Mouse (Mus musculus): ENCODE data around the gene Prr13.

Gene Prr13

DNA sequence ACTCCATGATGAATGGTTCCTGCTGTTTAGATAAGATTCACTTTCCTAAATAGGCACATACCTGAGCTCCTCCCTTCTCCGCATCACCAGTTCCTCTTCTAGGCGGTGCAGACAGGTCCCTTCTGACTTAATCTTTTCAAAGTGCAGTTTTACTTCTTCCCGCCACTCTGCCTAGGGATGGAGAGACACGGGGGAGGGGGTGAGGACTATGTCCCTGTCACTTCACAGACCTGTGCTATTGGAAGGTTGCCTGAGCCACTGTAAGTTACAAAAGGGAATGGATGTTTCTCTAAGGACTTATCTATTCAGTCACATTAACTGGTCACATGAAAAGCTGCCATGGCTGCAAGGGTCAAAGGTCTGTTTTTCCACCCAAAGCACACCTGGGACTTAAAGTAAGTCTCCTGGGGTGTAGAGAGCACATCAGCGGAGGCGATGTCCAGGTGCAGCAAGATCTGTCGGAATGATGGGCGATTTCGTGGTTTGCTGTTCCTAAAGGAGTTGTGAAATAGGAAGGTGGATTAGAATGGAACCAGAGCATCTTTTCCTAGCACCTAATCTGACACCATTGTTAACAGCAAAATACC is 43.5 kb downstream of the Prr13 start:
- in situ Hi-C loops (cut with MboI, MseI), result no loop called here

DNA sequence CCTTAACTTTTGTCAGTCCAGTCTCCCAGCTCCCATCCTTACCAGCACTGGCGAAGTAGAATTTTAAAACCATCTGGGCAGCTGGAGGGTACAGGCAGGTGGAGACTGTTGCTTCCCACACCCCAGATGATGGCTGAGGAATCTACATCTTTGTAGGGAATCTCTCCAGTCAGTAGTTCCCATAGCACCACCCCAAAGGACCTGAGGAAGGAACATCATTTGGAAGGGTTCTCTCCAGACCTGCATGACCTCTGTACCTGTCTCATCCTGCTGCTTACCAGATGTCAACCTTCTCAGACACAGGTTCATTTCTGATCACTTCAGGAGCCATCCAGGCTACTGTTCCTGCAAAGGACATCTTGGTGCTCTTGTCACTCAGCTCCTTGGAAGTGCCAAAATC is 44.6 kb downstream of the Prr13 start, which contains the start of gene Gm10337:
TSS of gene Gm10337 (plus strand) at position 276 of the 400 bp plus-strand sequence.
- in situ Hi-C loops (cut with MboI, MseI), result no loop called here

DNA sequence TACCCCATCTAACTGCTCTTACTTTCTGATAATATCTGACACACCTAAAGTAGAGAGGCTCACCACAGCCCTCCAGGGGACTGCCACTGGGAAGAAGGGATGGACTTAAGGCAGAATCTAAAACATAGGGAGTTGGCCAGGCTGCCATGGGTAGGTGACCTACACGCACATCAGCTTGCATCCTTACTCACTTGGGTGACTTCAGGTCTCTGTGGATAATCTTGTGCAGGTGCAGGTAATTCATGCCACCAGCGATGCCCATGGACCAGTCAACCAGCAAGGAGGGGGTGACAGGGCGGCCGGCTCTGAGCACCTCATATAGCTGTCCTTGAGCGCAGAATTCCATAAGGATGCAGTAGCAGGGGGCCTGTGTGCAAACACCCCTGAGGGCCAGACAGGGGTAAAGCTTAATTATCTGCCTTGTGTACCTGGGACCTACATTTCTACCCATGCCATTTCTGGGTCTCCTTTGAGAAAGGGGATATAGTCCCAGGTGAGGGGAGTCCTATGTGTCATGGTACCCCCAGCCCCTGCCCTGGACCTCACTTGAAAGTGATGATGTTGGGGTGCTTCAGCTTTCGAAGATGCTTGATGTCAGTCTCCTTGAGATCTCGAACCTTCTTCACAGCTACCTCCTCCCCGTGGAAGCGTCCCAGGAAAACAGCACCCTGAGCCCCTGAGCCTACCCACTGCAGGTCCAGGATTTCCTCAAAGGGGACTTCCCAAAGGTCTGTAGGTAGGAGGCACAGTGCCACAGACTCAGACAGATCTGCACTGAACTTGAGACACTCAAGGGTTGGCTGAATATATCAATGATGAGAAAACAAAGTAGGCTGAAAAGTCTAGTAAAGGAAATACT is 45.3 kb downstream of the Prr13 start:
- in situ Hi-C loops (cut with MboI, MseI), result no loop called here

DNA sequence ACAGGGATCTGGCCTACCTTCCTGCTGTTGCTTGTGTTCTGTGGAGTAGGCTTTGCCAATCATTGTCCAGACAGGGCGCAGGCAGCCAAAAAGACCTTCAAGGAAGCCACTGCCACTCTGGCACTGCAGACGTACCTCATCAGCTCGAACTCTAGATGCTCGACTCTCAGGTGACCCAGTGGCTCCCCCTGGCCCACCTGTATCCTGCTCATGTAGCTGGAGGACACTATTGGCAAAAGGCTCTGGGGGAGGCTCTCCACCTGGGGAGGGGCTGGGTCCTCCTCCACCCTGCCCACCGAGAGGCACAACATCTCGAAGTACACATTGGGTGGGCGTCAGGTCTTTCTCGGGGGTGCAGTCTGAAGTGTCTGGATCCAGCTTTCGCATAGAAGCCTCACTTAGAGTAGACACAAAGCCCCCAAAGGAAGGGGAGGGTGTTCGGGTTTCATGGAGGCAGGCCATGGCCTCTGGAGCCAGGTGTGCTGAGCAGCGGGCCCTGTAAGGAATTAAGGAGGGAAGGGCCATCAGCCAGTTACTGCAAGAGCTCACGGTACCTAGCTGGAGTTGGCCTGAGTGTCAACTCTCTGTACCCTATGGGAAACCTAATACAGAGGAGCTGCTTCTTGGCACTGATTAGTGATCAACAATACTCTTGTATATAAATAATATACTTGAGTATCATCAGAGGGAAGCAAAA is 46.4 kb downstream of the Prr13 start:
- in situ Hi-C loops (cut with MboI, MseI), result no loop called here

DNA sequence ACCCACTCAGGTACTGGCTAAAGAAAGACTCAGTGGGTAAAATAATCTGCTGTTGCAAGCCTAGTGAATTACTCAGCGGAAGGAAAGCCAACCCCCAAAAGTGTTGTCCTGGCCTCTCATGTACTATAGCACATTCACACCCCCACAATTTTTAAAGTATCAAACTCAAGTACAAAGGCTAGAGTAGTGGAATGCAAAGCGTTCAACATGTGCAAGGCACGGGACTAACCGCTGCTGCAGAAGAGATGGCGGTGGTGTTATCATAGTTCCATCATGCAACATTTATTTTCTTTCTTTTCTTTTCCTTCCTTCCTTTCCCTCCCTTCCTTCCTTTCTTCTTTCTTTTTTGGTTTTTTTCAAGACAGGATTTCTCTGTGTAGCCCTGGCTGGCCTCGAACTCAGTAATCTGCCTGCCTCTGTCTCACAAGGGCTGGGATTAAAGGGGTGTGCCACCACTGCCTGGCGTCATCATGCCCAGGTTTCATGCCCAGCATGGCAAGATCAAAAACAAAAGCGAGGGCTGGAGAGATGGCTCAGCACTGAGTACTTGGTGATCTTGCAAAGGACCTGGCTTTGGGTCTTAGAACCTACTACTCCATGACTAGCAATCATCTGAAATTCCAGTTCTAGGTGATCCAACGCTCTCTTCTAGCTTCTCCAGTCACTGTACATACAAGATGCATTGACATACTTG is 47.1 kb downstream of the Prr13 start:
- in situ Hi-C loops (cut with MboI, MseI), result no loop called here

DNA sequence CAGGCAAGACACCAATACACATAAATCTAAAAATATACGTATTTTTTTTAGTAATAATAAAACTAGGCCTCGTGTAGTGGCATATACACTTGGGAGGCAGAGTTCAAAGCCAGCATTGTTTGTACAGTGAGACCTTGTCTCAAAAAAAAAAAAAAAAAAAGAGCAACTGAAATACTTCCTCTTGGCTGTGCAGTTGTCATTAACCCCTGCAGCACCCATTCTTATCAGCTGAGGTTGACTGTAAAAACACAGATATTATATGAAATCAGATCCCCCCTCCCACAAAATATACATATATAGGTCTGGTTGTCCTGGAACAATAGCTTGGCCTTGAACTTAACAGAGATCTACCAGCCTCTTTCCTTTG is 47.6 kb downstream of the Prr13 start:
- in situ Hi-C loops (cut with MboI, MseI), result no loop called here

DNA sequence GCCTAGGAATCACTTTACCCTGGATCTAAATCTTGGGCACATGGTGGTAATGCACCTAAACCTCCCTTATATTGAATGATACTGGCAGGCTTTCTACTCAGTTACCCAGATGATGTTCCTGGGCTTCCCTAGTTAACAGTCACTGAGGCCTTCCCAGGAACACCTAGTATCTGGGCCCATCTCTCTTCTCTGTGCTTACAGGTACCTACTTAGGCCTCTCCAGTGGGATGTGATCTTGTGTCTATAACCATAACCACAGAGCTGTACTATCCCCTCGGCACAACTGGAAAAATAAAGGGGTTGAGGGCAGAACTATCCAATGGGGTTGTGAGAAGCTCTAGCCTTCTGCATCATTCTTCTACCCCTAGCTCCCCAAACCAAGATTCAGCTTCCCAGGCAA is 48.0 kb downstream of the Prr13 start:
- in situ Hi-C loops (cut with MboI, MseI), result no loop called here

DNA sequence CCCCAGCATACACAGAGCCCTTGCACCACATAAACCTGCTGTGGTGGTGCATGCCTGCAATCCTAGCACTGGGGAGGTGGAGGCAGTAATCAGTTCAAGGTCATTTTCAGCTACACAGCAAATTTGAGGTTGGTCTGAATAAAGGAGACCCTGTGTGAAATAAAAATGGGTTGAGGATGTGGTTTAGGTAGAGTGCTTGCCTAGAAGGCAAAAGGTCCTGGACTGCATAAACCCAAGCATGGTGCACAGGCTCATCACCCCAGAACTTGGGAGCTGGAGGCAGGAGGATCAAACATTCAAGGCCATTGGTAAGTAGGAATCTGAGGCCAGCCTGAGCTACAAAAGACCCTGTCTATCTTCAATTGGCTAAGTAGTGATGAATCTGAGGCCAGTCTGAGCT is 48.7 kb downstream of the Prr13 start:
- in situ Hi-C loops (cut with MboI, MseI), result no loop called here

DNA sequence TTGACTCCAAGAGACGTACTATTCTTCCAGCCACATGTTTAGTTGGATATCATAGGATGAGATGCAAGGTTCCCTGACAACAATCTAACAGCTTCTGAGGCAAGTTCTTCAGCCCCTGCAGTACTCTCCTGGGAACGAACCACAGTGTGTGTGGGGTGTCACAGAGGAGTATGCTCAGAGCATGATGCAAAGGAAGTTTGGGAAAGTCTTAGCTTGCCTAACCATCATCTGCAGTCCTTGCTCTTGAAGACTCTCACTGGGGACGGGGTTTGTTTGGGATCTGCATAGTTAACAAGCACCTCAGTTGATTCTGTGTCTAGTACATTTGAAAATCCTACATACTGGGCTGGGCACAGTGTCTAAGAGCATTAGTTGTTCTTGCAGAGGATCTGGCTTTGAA is 49.5 kb downstream of the Prr13 start:
- in situ Hi-C loops (cut with MboI, MseI), result no loop called here

DNA sequence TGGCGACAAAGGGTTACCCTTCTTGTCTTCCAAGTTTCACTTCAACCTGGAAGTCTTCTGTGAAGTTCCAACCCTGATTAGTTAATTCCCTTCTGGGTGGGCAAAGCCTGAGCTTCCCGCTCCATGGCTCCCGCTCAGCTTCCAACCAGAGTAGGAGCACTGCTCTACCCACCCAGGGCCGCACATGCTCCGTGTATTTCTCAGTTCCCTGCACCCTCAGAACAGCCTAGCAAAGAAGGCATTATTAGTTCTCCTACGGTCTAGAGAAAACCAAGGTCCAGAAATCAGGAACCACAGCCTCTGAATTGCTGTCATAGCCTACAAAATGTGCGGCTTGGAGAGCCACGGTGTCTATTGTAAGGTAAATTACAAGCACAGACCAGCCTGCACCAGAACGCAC is 51.3 kb downstream of the Prr13 start:
- in situ Hi-C loops (cut with MboI, MseI), result no loop called here

DNA sequence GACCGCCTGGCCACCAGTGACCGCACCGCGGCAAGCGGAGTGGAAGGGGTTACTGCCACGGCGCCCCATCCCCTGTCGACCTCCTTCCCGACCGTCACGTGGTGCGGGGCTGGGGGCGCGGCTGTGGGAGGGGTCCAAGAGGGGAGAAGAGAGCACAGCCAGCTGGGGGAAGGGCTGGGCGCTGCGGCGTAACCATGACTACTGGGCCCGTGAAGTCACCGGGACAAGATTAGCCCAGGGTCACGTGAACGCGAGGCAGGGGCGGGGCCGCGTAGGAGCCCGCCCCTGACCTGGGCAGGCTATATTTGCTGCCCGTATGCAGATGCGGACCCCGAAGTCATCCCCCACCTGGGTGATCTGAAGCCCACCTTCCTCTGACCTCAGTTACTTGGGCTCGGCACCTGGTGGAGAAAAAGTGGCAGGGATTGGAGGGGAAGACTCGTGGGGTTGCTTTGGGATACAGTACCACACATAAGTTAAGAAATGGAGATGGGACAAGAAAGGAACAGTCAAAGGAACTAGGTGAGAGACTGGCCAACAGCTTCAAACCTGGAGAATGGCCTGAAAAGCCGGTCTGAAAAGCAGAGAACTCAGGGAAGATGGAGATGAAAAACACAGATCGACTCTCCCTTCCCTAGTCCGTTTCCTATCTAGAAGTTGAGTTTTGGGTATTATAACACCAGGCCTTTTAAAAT is 51.9 kb downstream of the Prr13 start:
- in situ Hi-C loops (cut with MboI, MseI), result no loop called here

DNA sequence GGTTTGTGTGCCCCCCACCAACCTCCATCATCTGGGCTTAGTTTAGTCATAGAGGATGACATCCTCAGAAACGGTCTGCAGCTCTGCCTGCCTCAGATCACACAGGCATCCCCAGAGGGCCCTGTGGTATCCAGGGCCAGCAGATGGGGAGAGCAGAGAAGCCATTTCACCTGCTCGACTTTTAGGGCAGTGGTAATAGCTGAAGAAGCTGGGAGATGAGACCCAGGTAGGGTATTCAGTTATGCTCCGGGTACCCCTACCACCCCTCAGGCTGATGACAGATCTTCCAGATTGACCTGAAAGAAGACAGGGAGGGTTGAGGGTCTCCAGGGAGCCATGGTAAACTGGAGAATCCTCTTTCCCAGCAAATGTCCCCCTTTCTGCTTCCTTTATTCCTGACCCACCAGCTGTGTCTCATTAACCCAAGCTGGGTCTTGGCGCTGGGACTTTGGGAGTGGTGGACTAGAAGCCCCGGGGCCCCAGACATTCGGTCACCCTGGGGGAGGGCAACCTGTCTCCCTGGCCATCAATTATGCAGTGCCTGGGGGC is 52.5 kb downstream of the Prr13 start:
- in situ Hi-C loops (cut with MboI, MseI), result no loop called here

DNA sequence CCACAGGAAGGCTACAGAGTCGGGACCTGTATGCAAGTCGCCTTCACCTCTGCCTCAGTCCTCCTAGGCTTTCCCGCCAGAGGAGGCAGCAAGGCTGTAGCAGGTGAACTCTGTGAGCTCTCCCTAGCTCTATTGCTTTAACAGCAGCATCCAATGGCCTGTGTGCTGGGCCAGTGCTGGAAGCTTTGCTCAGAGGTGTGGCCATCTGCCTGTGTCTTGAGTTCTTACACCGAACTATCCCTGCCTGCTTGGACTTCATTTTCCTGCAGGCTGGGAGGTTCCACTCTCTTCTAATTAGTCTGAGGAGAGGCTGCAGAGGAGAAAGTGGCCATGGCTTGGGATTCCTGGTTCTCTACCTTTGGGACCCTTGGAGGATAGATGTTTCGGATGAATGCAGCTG is 53.2 kb downstream of the Prr13 start:
- in situ Hi-C loops (cut with MboI, MseI), result no loop called here

Measured in T-helper 1 cell (primary cell).